Mouse (Mus musculus): ENCODE data around the gene Defa2. TPM values are rescaled to one million over a fixed set of nuclear protein-coding genes. Genes with fewer than 3 reads are reported as not detected.
"Not testable (repeated sequence)": the region's sequence is repeated elsewhere in the genome, so short reads cannot be mapped to it uniquely, and the experiment has no call there.

Defa2 gene
- polyA plus RNA-seq (2015; fragmentation: Nextera tagmentation; extraction: Ambion mirVana), result not detected in 2 replicates

GRCm38 (mm10) chr8:21378215-21378614 is at the start of gene Defa2:
TSS of gene Defa2 (plus strand) at chr8:21378515.
- H3K36me3 ChIP-seq (replicated peaks; ENCODE audit: insufficient read depth, low read length); DNase-seq; H3K27ac ChIP-seq (ENCODE audit: low read depth); H3K27me3 ChIP-seq (ENCODE audit: insufficient read depth, low read length); H3K4me2 ChIP-seq (ENCODE audit: low read depth, low read length); H3K4me1 ChIP-seq (ENCODE audit: insufficient read depth); ATAC-seq; H3K4me3 ChIP-seq (ENCODE audit: low read depth, low read length); H3K9me3 ChIP-seq (ENCODE audit: low read length); H3K9ac ChIP-seq (replicated peaks): not testable (repeated sequence)
- WGBS (ENCODE audit: insufficient replicate concordance), result no CpG with 5 or more reads among the region's 2 CpGs

- not testable (repeated sequence) for H3K9ac ChIP-seq (replicated peaks); H3K9me3 ChIP-seq (ENCODE audit: low read length); H3K4me1 ChIP-seq (ENCODE audit: insufficient read depth); H3K27me3 ChIP-seq (ENCODE audit: insufficient read depth, low read length); H3K27ac ChIP-seq (ENCODE audit: low read depth); ATAC-seq; DNase-seq; H3K36me3 ChIP-seq (replicated peaks; ENCODE audit: insufficient read depth, low read length); H3K4me3 ChIP-seq (ENCODE audit: low read depth, low read length); H3K4me2 ChIP-seq (ENCODE audit: low read depth, low read length)
- WGBS (ENCODE audit: insufficient replicate concordance), result no CpG with 5 or more reads among the region's 2 CpGs
Observed at GRCm38 (mm10) chr8:21391511-21391910, 13.2 kb downstream of the Defa2 start, which contains the start of gene Defa33. TSS of gene Defa33 (plus strand) at chr8:21391811.

- not testable (repeated sequence) for ATAC-seq; H3K27ac ChIP-seq (ENCODE audit: low read depth); DNase-seq; H3K9me3 ChIP-seq (ENCODE audit: low read length); H3K4me1 ChIP-seq (ENCODE audit: insufficient read depth); H3K4me2 ChIP-seq (ENCODE audit: low read depth, low read length); H3K36me3 ChIP-seq (replicated peaks; ENCODE audit: insufficient read depth, low read length); H3K4me3 ChIP-seq (ENCODE audit: low read depth, low read length); H3K27me3 ChIP-seq (ENCODE audit: insufficient read depth, low read length); H3K9ac ChIP-seq (replicated peaks)
- WGBS (ENCODE audit: insufficient replicate concordance), result no CpG with 5 or more reads among the region's 1 CpGs
Observed at GRCm38 (mm10) chr8:21427111-21427510, 48.8 kb downstream of the Defa2 start, which contains the start of gene Defa36. TSS of gene Defa36 (plus strand) at chr8:21427411.

Other genes starting within 250 kb of the Defa2 start
- not detected in 2 replicates for gene Defa30, start 243.9 kb upstream of the Defa2 start, polyA plus RNA-seq (2015; fragmentation: Nextera tagmentation; extraction: Ambion mirVana)
- not detected in 2 replicates for gene Defa22, start 216.2 kb upstream of the Defa2 start, polyA plus RNA-seq (2015; fragmentation: Nextera tagmentation; extraction: Ambion mirVana)
- not detected in 2 replicates for gene Defa31, start 186.9 kb upstream of the Defa2 start, polyA plus RNA-seq (2015; fragmentation: Nextera tagmentation; extraction: Ambion mirVana)
- not detected in 2 replicates for gene Gm15293, start 177.0 kb upstream of the Defa2 start, polyA plus RNA-seq (2015; fragmentation: Nextera tagmentation; extraction: Ambion mirVana)
- not detected in 2 replicates for gene Gm15292, start 128.8 kb upstream of the Defa2 start, polyA plus RNA-seq (2015; fragmentation: Nextera tagmentation; extraction: Ambion mirVana)
- not detected in 2 replicates for gene Defa27, start 63.0 kb upstream of the Defa2 start, polyA plus RNA-seq (2015; fragmentation: Nextera tagmentation; extraction: Ambion mirVana)
- gene Defa29, start 51.5 kb upstream of the Defa2 start, polyA plus RNA-seq (2015; fragmentation: Nextera tagmentation; extraction: Ambion mirVana), result not detected in 2 replicates
- not detected in 2 replicates for gene Defa33, start 13.3 kb downstream of the Defa2 start, polyA plus RNA-seq (2015; fragmentation: Nextera tagmentation; extraction: Ambion mirVana)
- not detected in 2 replicates for gene Defa36, start 48.9 kb downstream of the Defa2 start, polyA plus RNA-seq (2015; fragmentation: Nextera tagmentation; extraction: Ambion mirVana)
- gene Gm7849, start 78.0 kb downstream of the Defa2 start, polyA plus RNA-seq (2015; fragmentation: Nextera tagmentation; extraction: Ambion mirVana), result not detected in 2 replicates
- not detected in 2 replicates for gene Defa20, start 130.7 kb downstream of the Defa2 start, polyA plus RNA-seq (2015; fragmentation: Nextera tagmentation; extraction: Ambion mirVana)
- gene Defa32, start 150.5 kb downstream of the Defa2 start, polyA plus RNA-seq (2015; fragmentation: Nextera tagmentation; extraction: Ambion mirVana), result not detected in 2 replicates
- not detected in 2 replicates for gene Defa37, start 186.9 kb downstream of the Defa2 start, polyA plus RNA-seq (2015; fragmentation: Nextera tagmentation; extraction: Ambion mirVana)
- not detected in 2 replicates for gene Defa28, start 204.5 kb downstream of the Defa2 start, polyA plus RNA-seq (2015; fragmentation: Nextera tagmentation; extraction: Ambion mirVana)
- gene Gm7861, start 216.0 kb downstream of the Defa2 start, polyA plus RNA-seq (2015; fragmentation: Nextera tagmentation; extraction: Ambion mirVana), result not detected in 2 replicates
- gene Defa26, start 239.7 kb downstream of the Defa2 start, polyA plus RNA-seq (2015; fragmentation: Nextera tagmentation; extraction: Ambion mirVana), result not detected in 2 replicates